Mouse (Mus musculus) B cell, adult (primary cell): ENCODE data around the gene Defb13. TPM values are rescaled to one million over a fixed set of nuclear protein-coding genes. Genes with fewer than 3 reads are reported as not detected.

Source experiments
- total RNA-seq: library from RNA; stranded (reverse); gene quantifications from 4 replicates; pipeline ENCODE4 v1.2.4, GENCODE M21; 2023; ENCODE audit not compliant: inconsistent age

Gene Defb13
- not detected in 4 replicates for total RNA-seq

DNA sequence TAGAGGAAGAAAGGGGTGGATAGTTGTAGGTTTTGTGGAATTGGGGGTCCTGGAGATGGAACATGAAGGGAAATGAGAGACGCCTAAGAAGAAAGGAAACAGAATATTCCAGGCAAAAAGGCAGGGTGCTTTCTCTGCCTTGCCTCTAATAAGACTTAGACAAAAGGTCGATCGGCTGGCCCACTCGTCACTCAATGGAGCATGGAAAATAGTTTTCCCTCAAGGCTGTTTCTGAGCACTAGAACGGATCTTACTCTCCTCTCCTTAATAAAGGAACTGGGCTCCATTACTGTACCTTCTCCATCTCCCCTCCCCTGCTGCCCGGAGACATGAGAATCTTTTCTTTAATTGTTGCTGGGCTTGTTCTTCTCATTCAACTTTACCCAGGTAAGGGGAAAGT is at the start of gene Defb13:
Gene Defb13, plus strand, starts transcription at position 301 of the 400 bp plus-strand sequence.

DNA sequence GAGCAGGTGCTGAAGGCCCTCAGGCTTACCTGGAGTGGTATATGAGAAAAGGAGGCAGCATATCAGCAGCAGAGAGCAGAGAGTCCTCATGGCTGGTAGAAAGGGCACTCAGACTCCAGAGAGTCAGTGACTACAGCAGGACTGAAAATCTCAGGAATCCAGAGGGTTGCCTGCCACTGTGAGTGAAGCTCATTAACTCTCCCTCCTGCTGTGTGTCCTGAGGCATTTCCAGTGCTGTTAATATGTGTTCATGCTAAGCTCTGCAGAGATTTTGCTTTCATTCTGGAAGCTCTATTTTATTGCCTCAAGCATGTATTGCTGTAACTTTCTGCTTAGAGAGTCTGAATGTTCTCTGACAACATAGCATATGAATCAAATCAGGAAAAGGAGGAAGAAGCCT is 40.3 kb upstream of the Defb13 start, which contains the start of gene Defb11:
Gene Defb11, minus strand, starts transcription at position 123 of the 400 bp plus-strand sequence.

DNA sequence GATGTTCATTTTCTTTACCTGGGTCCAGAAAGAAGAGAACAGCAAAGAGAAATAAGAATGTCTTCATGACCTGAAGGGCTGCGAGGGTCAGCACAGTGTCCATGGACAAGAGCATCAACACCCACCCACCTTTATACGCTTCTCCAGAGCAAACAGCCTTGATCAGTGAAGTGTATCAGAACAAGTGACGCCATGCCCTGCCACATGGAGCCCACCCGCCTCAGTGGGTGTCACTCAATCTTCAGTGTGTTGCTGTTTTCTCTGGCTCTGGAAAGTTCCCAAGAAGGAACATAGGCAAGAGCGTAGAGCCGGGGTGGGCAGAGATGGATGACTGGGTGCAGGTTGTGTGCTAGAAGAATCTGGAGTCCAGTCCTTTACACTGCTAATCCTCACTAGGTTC is 14.0 kb upstream of the Defb13 start, which contains the start of gene Defb15:
Gene Defb15, minus strand, starts transcription at position 101 of the 400 bp plus-strand sequence.

DNA sequence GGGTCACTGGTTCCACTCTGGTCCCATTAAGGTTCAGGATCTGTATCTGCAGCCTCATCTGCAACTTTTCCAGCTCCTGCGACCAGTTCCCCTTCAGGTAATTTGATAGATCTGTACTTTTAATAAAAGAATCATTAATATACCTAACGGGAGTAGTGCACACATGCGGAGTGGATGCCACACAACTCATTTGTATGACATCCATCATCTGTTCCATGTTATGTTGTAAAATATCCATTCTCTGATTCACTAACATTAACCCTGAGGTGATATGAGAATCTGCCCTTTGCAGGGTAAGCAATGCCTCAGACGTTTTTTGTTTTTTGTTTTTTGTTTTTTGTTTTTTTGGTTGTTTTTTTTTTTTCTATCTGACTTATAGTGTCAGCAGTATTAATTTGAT is 8.5 kb upstream of the Defb13 start, which contains the start of gene Defb35:
Gene Defb35, plus strand, starts transcription at position 301 of the 400 bp plus-strand sequence.

DNA sequence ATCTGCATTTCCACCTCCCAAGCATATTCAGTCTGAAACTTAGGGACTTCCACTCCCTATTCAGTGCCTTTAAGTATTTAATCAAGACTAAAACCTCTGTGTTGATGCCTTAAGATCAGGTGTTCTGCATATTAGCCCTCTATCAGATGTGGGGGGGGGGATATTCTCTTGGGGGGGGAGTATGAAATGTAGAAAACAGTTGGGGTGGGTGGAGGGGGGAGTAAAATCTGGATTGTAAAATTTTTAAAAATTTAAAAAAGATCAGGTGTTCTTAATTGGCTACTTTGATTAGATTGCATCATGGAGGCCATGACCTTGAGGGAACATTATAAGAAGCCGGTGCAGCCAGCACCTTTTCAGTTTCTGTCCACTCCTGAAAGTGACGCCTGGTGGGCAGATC is 11.9 kb downstream of the Defb13 start, which contains the start of gene Fam90a1a:
Gene Fam90a1a, plus strand, starts transcription at position 301 of the 400 bp plus-strand sequence.

DNA sequence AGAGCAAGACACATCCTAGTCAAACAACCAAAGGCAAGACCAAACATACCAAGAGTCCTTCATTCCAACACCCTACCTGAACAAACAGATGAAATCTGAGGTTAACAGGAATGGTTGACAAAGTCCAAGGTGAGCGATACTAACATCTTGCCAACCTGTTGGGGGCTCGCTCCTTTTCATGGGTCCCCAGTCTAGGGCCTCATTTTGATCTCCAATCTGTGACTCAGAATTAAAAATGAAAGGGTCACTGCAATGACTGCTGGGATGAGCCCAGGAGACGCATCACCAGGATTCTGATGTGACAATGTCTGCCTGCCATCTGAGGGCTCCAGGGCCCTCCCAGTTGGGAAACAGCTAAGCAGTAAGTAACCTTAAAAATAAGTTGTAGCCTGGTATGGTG is 22.9 kb downstream of the Defb13 start, which contains the start of gene Ccdc70:
Gene Ccdc70, plus strand, starts transcription at position 301 of the 400 bp plus-strand sequence.

Other genes with a start within 250 kb of the Defb13 start
- not detected in 4 replicates for gene AY761184, start 243.1 kb upstream of the Defb13 start, total RNA-seq
- gene Defa24, start 212.3 kb upstream of the Defb13 start, total RNA-seq = not detected in 4 replicates
- not detected in 4 replicates for gene Defb50, start 123.2 kb upstream of the Defb13 start, total RNA-seq
- gene Defb2, start 106.8 kb upstream of the Defb13 start, total RNA-seq = not detected in 4 replicates
- gene Defb10, start 87.9 kb upstream of the Defb13 start, total RNA-seq = not detected in 4 replicates
- gene Defb9, start 61.3 kb upstream of the Defb13 start, total RNA-seq = not detected in 4 replicates
- gene Defb11, start 40.4 kb upstream of the Defb13 start, total RNA-seq = not detected in 4 replicates
- gene Defb15, start 14.1 kb upstream of the Defb13 start, total RNA-seq = not detected in 4 replicates
- gene Defb35, start 8.4 kb upstream of the Defb13 start, total RNA-seq = not detected in 4 replicates
- not detected in 4 replicates for gene Fam90a1a, start 12.0 kb downstream of the Defb13 start, total RNA-seq
- not detected in 4 replicates for gene Ccdc70, start 23.0 kb downstream of the Defb13 start, total RNA-seq
- 0.19 to 0.58 TPM (median 0.36 TPM) in 4 replicates for gene Atp7b, start 113.5 kb downstream of the Defb13 start, total RNA-seq
- gene Alg11, start 114.0 kb downstream of the Defb13 start, total RNA-seq = 14.8 to 24.1 TPM (median 20.4 TPM) in 4 replicates
- gene Nek5, start 178.3 kb downstream of the Defb13 start, total RNA-seq = not detected in 4 replicates
- gene Nek3, start 219.7 kb downstream of the Defb13 start, total RNA-seq = 4.6 to 6.4 TPM (median 5.3 TPM) in 4 replicates
- gene Ckap2, start 239.1 kb downstream of the Defb13 start, total RNA-seq = 1.7 to 2.7 TPM (median 2.1 TPM) in 4 replicates
- 24.5 to 32.8 TPM (median 27.5 TPM) in 4 replicates for gene Vps36, start 246.0 kb downstream of the Defb13 start, total RNA-seq